Mouse (Mus musculus) myocyte (in vitro differentiated cells): ENCODE measurements at regions not wholly inside any gene's neighbourhood (a gene's known extent, or its start where the extent isn't known, plus 50 kb on each side); places are given as distances from the start of the nearest gene placed in this dataset.

ENCODE experiments used
- CEBPB ChIP-seq: IDR thresholded peaks from 2 replicates; pipeline ENCODE4 v1.6.1; 2011; ENCODE audit warnings: mild to moderate bottlenecking, moderate library complexity; ENCODE audit not compliant: poor library complexity, insufficient read depth, severe bottlenecking
- E2F4 ChIP-seq: IDR thresholded peaks from one replicate; pipeline ENCODE4 v1.6.1; 2011; ENCODE audit warnings: mild to moderate bottlenecking, control low read depth, moderate library complexity; ENCODE audit not compliant: insufficient read depth
- MAX ChIP-seq: IDR thresholded peaks from one replicate; pipeline ENCODE4 v1.6.1; 2011; ENCODE audit warnings: low read depth, mild to moderate bottlenecking, control low read depth
- MYOD1 ChIP-seq, 3 experiments: IDR thresholded peaks; one replicate each; pipeline ENCODE4 v1.6.1; 2011; ENCODE audit warnings: control low read depth in 2 of 3, low read depth in 2 of 3, mild to moderate bottlenecking in 2 of 3, moderate library complexity in 1 of 3; ENCODE audit not compliant: insufficient read length in 2 of 3, control insufficient read depth in 1 of 3
- MYOG ChIP-seq, 3 experiments: IDR thresholded peaks; one replicate each; pipeline ENCODE4 v1.6.1; 2011; ENCODE audit warnings: control low read depth in 2 of 3, low read depth in 2 of 3, mild to moderate bottlenecking in 2 of 3; ENCODE audit not compliant: insufficient read length in 2 of 3, control insufficient read depth in 1 of 3, insufficient read depth in 1 of 3
- POLR2A ChIP-seq: IDR thresholded peaks from one replicate; pipeline ENCODE4 v1.6.1; 2011; ENCODE audit warnings: low read depth, mild to moderate bottlenecking, control low read depth, moderate library complexity; ENCODE audit not compliant: insufficient read length
- POLR2AphosphoS2 ChIP-seq: IDR thresholded peaks from one replicate; pipeline ENCODE4 v1.6.1; 2011; ENCODE audit warnings: low read depth, control low read depth; ENCODE audit not compliant: insufficient read length
- REST ChIP-seq: IDR thresholded peaks from one replicate; pipeline ENCODE4 v1.6.1; 2011; ENCODE audit warnings: mild to moderate bottlenecking, control low read depth, moderate library complexity; ENCODE audit not compliant: insufficient read depth, insufficient read length
- SRF ChIP-seq: IDR thresholded peaks from one replicate; pipeline ENCODE4 v1.6.1; 2011; ENCODE audit warnings: low read depth; ENCODE audit not compliant: control insufficient read depth, insufficient read length
- TCF12 ChIP-seq: IDR thresholded peaks from one replicate; pipeline ENCODE4 v1.6.1; 2011; ENCODE audit warnings: mild to moderate bottlenecking, control low read depth; ENCODE audit not compliant: poor library complexity, insufficient read depth, severe bottlenecking
- TCF3 ChIP-seq: IDR thresholded peaks from one replicate; pipeline ENCODE4 v1.6.1; 2011; ENCODE audit warnings: low read depth, control low read depth; ENCODE audit not compliant: insufficient read length
- USF1 ChIP-seq: IDR thresholded peaks from one replicate; pipeline ENCODE4 v1.6.1; 2011; ENCODE audit warnings: low read depth, mild to moderate bottlenecking, control low read depth, moderate library complexity

GRCm38 (mm10) chr5:139613601-139614000, 70.3 kb downstream of the Uncx start:
- no peak for TF ChIP-seq POLR2A
- no peak for TF ChIP-seq TCF12
- TF ChIP-seq MYOG (IDR thresholded peaks at IDR 0.05; ENCODE audit: control insufficient read depth in 1 of 3, insufficient read depth in 1 of 3, insufficient read length in 2 of 3, low read depth in 2 of 3): peak; percentile 29 to 83 (median 75)
- no peak for TF ChIP-seq POLR2AphosphoS2
- peak; percentile 79 for TF ChIP-seq TCF3
- TF ChIP-seq REST: no peak
- TF ChIP-seq MAX: no peak
- TF ChIP-seq MYOD1 (IDR thresholded peaks at IDR 0.05; ENCODE audit: control insufficient read depth in 1 of 3, insufficient read length in 2 of 3, low read depth in 2 of 3): peak in 1 of 3 experiments; percentile 74
- TF ChIP-seq SRF: no peak
- no peak for TF ChIP-seq USF1
- TF ChIP-seq E2F4: no peak
- TF ChIP-seq CEBPB: no peak
